Mouse (Mus musculus): ENCODE measurements around the gene Zbtb42.

Gene Zbtb42

GRCm38 (mm10) chr12:112660576-112661326 is 17.9 kb upstream of the Zbtb42 start:
- DNase-seq (ENCODE audit: inconsistent age in 2 of 2, low spot score in 1 of 2) = no peak

- DNase-seq (ENCODE audit: inconsistent age in 2 of 2, low spot score in 1 of 2) = no peak
Measured at GRCm38 (mm10) chr12:112661327-112661605, 17.4 kb upstream of the Zbtb42 start.

- no peak for DNase-seq (ENCODE audit: inconsistent age in 2 of 2, low spot score in 1 of 2)
Measured at GRCm38 (mm10) chr12:112661851-112662250, 16.8 kb upstream of the Zbtb42 start.

GRCm38 (mm10) chr12:112663303-112663702 is 15.3 kb upstream of the Zbtb42 start:
- DNase-seq (ENCODE audit: inconsistent age in 2 of 2, low spot score in 1 of 2) = no peak

GRCm38 (mm10) chr12:112663716-112664115 is 14.9 kb upstream of the Zbtb42 start:
- DNase-seq (ENCODE audit: inconsistent age in 2 of 2, low spot score in 1 of 2) = no peak

GRCm38 (mm10) chr12:112664124-112664523 is 14.5 kb upstream of the Zbtb42 start:
- DNase-seq (ENCODE audit: inconsistent age in 2 of 2, low spot score in 1 of 2) = no peak

GRCm38 (mm10) chr12:112664656-112665055 is 14.0 kb upstream of the Zbtb42 start:
- no peak for DNase-seq (ENCODE audit: inconsistent age in 2 of 2, low spot score in 1 of 2)

GRCm38 (mm10) chr12:112665445-112665844 is 13.2 kb upstream of the Zbtb42 start:
- DNase-seq (ENCODE audit: inconsistent age in 2 of 2, low spot score in 1 of 2) = peak; percentile 77 to 89

- DNase-seq (ENCODE audit: inconsistent age in 2 of 2, low spot score in 1 of 2) = no peak
Measured at GRCm38 (mm10) chr12:112665881-112666544, 12.6 kb upstream of the Zbtb42 start.

- DNase-seq (ENCODE audit: inconsistent age in 2 of 2, low spot score in 1 of 2) = peak in 1 of 2 experiments; percentile 82
Measured at GRCm38 (mm10) chr12:112667619-112668297, 10.9 kb upstream of the Zbtb42 start.

GRCm38 (mm10) chr12:112670718-112671393 is 7.8 kb upstream of the Zbtb42 start:
- peak; percentile 81 to 95 for DNase-seq (ENCODE audit: inconsistent age in 2 of 2, low spot score in 1 of 2)

GRCm38 (mm10) chr12:112671891-112672290 is 6.7 kb upstream of the Zbtb42 start:
- peak in 1 of 2 experiments; percentile 72 for DNase-seq (ENCODE audit: inconsistent age in 2 of 2, low spot score in 1 of 2)

GRCm38 (mm10) chr12:112672744-112673575 is 5.7 kb upstream of the Zbtb42 start:
- DNase-seq (ENCODE audit: inconsistent age in 2 of 2, low spot score in 1 of 2) = peak; percentile 76 to 93

GRCm38 (mm10) chr12:112673576-112674091 is 5.0 kb upstream of the Zbtb42 start:
- DNase-seq (ENCODE audit: inconsistent age in 2 of 2, low spot score in 1 of 2) = peak; percentile 68 to 83

GRCm38 (mm10) chr12:112674132-112675011 is 4.3 kb upstream of the Zbtb42 start, which contains the start of gene Akt1:
Akt1 (minus strand) TSS chr12:112674884.
- DNase-seq (ENCODE audit: inconsistent age in 2 of 2, low spot score in 1 of 2) = peak; percentile 81 to 93

GRCm38 (mm10) chr12:112675245-112676035 is 3.2 kb upstream of the Zbtb42 start:
- DNase-seq (ENCODE audit: inconsistent age in 2 of 2, low spot score in 1 of 2) = peak; percentile 93 to 97

- peak; percentile 73 to 85 for DNase-seq (ENCODE audit: inconsistent age in 2 of 2, low spot score in 1 of 2)
Measured at GRCm38 (mm10) chr12:112677076-112677475, 1.6 kb upstream of the Zbtb42 start.

GRCm38 (mm10) chr12:112677943-112678554 is 579 bp upstream of the Zbtb42 start:
- DNase-seq (ENCODE audit: inconsistent age in 2 of 2, low spot score in 1 of 2) = peak in 1 of 2 experiments; percentile 53
